Mouse (Mus musculus): Measurements from ENCODE around the gene Vmn2r45. TPM values are rescaled to one million over a fixed set of nuclear protein-coding genes. Genes with fewer than 3 reads are reported as not detected.
"Not testable (repeated sequence)": the region's sequence is repeated elsewhere in the genome, so short reads cannot be mapped to it uniquely, and the experiment has no call there.

Gene Vmn2r45
- total RNA-seq (2022): not detected

DNA sequence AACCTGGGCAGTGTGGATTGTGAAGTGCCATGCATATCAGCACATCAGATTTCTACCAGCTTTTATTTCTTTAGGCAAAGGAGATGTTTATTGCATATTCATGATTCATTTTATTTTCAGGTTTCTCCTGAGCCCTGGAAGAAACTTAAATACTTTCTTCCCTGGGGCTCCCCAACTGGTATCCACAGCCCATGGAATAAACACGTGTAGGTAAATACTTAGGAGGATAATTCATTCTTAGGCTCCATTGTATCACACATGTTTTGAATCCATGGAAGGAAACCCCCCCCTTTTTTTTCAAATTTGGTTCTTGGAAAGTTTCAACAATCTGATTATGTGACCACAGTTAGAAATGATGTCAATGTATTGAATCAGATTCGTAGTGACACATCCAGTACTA, at the start of gene Vmn2r45:
TSS of gene Vmn2r45 (minus strand) at position 101 of the 400 bp plus-strand sequence.
- DNase-seq (ENCODE audit: low spot score in 2 of 2): not testable (repeated sequence)

Other genes starting within 250 kb of the Vmn2r45 start
- not detected for gene Vmn2r43, start 228.5 kb downstream of the Vmn2r45 start, total RNA-seq (2022)
- not detected for gene Vmn2r44, start 105.7 kb downstream of the Vmn2r45 start, total RNA-seq (2022)